Mouse (Mus musculus): ENCODE data around the gene Slc1a2.
A peak's percentile ranks its signal among the peaks of the same experiment; 100 is the strongest.

Slc1a2 gene

GRCm38 (mm10) chr2:102658163-102658660 lies at the start of gene Slc1a2:
Slc1a2 (plus strand) TSS chr2:102658659.
- peak; percentile 66 for DNase-seq

GRCm38 (mm10) chr2:102610485-102610884 lies 48.0 kb upstream of the Slc1a2 start:
- DNase-seq = no peak

GRCm38 (mm10) chr2:102616637-102617036 lies 41.8 kb upstream of the Slc1a2 start:
- no peak for DNase-seq

GRCm38 (mm10) chr2:102620744-102621429 lies 37.6 kb upstream of the Slc1a2 start:
- peak; percentile 12 for DNase-seq

- no peak for DNase-seq
Observed at GRCm38 (mm10) chr2:102622176-102622575, 36.3 kb upstream of the Slc1a2 start.

- DNase-seq = no peak
Observed at GRCm38 (mm10) chr2:102622943-102623342, 35.5 kb upstream of the Slc1a2 start.

- DNase-seq = no peak
Observed at GRCm38 (mm10) chr2:102624538-102624937, 33.9 kb upstream of the Slc1a2 start.

- no peak for DNase-seq
Observed at GRCm38 (mm10) chr2:102632361-102632760, 26.1 kb upstream of the Slc1a2 start.

GRCm38 (mm10) chr2:102634010-102634409 lies 24.4 kb upstream of the Slc1a2 start:
- DNase-seq = no peak

GRCm38 (mm10) chr2:102635523-102636060 lies 22.9 kb upstream of the Slc1a2 start:
- DNase-seq = no peak

- no peak for DNase-seq
Observed at GRCm38 (mm10) chr2:102636116-102636600, 22.3 kb upstream of the Slc1a2 start.

- DNase-seq = no peak
Observed at GRCm38 (mm10) chr2:102638140-102638539, 20.3 kb upstream of the Slc1a2 start.

GRCm38 (mm10) chr2:102638690-102639089 lies 19.8 kb upstream of the Slc1a2 start:
- no peak for DNase-seq

GRCm38 (mm10) chr2:102648845-102649500 lies 9.5 kb upstream of the Slc1a2 start:
- peak; percentile 24 for DNase-seq

GRCm38 (mm10) chr2:102650322-102650721 lies 8.1 kb upstream of the Slc1a2 start:
- no peak for DNase-seq

GRCm38 (mm10) chr2:102655966-102656725 lies 2.3 kb upstream of the Slc1a2 start:
- DNase-seq = no peak

GRCm38 (mm10) chr2:102657726-102658125 lies 733 bp upstream of the Slc1a2 start:
- peak; percentile 40 for DNase-seq

GRCm38 (mm10) chr2:102658661-102659520 lies 432 bp downstream of the Slc1a2 start:
- peak; percentile 81 for DNase-seq

- peak; percentile 36 for DNase-seq
Observed at GRCm38 (mm10) chr2:102659521-102659830, 1.0 kb downstream of the Slc1a2 start.

GRCm38 (mm10) chr2:102661052-102661451 lies 2.6 kb downstream of the Slc1a2 start:
- DNase-seq = no peak

- no peak for DNase-seq
Observed at GRCm38 (mm10) chr2:102662911-102663310, 4.5 kb downstream of the Slc1a2 start.

- no peak for DNase-seq
Observed at GRCm38 (mm10) chr2:102663339-102663738, 4.9 kb downstream of the Slc1a2 start.

Data from cerebellum, adult 11-12 months (tissue).